Mouse (Mus musculus): Measurements from ENCODE around the gene Dglucy. TPM values are rescaled to one million over a fixed set of nuclear protein-coding genes. Genes with fewer than 3 reads are reported as not detected.

The Dglucy gene
- polyA plus RNA-seq, 1 experiment, result not detected

DNA sequence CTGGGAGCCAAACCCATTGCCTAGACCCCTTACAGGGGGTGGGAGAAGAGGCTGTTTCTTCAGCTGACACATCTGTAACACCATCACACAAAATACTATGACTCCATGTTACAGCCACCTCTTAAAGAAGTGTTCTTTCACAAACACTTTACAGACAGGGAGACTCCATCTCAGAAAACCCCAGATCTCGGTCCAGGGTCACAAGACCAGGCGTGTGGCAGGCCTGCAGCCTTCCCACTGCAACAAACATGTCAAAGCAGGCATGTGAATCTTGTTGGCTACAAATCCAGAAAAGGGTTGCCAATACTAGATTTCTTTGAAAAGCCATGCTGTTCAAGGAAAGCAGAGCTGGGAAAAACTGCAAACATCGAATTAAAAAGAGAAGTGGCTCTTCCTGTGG, 162.5 kb downstream of the Dglucy start:
- Histone ChIP-seq H3K4me3 (replicated peaks) (no peak overlapping the region), H3K4me1 (ENCODE audit: control insufficient read depth) (no peaks in the 10 kb centered on the region), H3K9me3 (ENCODE audit: control insufficient read depth, low read length) (no peaks in the 10 kb centered on the region), H3K27me3 (ENCODE audit: control insufficient read depth) (no peaks in the 10 kb centered on the region), H3K36me3 (ENCODE audit: control insufficient read depth) (peaks cover 97% of the 10 kb centered on the region)
- TF ChIP-seq GATA1 (IDR thresholded peaks at IDR 0.05; ENCODE audit: low read length) (no peak), TAL1 (IDR thresholded peaks at IDR 0.05; ENCODE audit: low read length) (no peak)

DNA sequence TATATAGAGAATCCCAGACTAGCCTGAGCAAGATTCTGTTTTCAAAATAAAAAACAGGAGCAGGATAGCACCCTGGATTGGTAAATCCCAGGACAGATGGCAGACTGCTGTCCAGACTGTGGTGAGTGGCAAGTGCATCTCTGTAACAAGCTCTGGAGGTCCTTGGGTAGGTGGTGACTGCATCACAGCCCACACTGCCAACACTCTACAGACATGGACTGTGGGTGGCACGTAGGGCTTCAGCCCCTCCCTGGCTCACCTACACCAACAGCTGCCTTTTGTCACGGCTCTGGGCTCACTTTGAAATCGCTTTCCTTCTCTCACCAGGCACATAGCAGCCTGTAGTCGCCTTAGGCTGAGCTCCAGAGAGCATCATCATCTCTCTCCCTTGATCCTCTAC, 164.3 kb downstream of the Dglucy start:
- TF ChIP-seq GATA1 (IDR thresholded peaks at IDR 0.05; ENCODE audit: low read length) (no peak), TAL1 (IDR thresholded peaks at IDR 0.05; ENCODE audit: low read length) (no peak)
- Histone ChIP-seq H3K36me3 (ENCODE audit: control insufficient read depth) (peaks cover 97% of the 10 kb centered on the region), H3K4me3 (replicated peaks) (no peak overlapping the region), H3K4me1 (ENCODE audit: control insufficient read depth) (no peaks in the 10 kb centered on the region), H3K9me3 (ENCODE audit: control insufficient read depth, low read length) (no peaks in the 10 kb centered on the region), H3K27me3 (ENCODE audit: control insufficient read depth) (no peaks in the 10 kb centered on the region)

DNA sequence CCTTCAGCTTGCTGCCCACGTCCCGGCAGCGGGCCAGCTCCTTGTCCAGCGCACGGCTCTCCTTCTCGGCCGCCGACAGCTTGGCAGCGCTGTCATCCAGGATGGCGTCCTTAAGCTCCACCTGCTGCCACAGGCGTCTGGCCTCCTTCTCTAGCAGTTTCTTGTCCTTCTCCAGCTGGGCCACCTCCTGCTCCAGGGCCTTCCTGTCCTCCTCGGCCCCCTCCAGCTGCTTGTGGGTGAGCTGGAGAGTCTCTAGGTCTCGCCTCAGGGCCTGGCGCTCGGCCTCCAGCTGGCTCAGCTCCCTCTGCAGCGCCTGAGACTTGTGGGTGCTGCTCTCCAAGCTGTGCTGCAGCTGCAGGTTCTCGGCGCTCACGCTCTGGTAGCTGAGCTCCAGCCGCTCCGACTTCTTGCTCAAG, 166.1 kb downstream of the Dglucy start:
- Histone ChIP-seq H3K27me3 (ENCODE audit: control insufficient read depth) (no peaks in the 10 kb centered on the region), H3K36me3 (ENCODE audit: control insufficient read depth) (peaks cover 99% of the 10 kb centered on the region), H3K4me3 (replicated peaks) (no peak overlapping the region), H3K9me3 (ENCODE audit: control insufficient read depth, low read length) (no peaks in the 10 kb centered on the region), H3K4me1 (ENCODE audit: control insufficient read depth) (no peaks in the 10 kb centered on the region)
- TF ChIP-seq GATA1 (IDR thresholded peaks at IDR 0.05; ENCODE audit: low read length), result no peak

DNA sequence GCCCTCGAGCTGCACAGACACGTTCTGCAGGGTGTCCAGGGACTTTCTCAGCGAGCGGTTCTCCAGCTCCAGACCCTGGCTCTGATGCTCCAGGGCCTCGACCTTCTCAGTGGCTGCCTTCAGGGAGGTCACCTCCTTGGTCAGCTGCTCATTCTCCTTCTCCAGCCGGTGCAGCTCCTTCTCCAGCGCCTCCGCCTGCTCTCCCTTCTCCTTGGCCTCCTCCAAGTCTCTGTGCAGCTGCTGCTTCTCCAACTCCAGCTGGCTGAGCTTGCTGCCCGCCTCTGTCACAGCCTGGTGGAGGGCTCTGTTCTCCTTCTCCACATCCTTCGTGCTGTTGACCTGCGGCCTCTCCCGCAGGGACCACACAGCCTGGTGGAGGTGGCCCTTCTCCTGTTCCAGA, 166.6 kb downstream of the Dglucy start:
- H3K27me3 ChIP-seq (ENCODE audit: control insufficient read depth), result no peaks in the 10 kb centered on the region
- H3K36me3 ChIP-seq (ENCODE audit: control insufficient read depth), result peaks cover 99% of the 10 kb centered on the region

DNA sequence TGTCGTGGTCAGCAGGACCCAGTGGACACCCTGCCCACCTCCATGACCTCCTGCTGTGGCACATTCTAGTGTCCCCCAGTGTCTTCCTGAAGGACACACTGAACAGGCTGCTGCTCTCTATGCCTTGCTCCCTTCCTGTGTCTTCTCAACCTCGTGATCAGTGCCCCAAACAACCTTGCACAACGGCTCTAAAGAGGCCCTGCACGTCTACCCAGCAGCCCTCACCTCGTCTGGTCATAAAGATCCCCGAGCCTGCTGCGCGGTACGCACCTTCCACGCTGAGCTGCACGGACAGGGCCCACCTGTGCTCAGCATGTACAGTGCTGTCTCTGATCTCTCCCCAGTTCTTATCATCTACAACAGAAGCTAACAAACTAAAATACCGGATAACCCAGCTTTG, 167.1 kb downstream of the Dglucy start:
- TF ChIP-seq GATA1 (IDR thresholded peaks at IDR 0.05; ENCODE audit: low read length) (no peak), TAL1 (IDR thresholded peaks at IDR 0.05; ENCODE audit: low read length) (no peak)
- H3K36me3 ChIP-seq (ENCODE audit: control insufficient read depth), result peaks cover 97% of the 10 kb centered on the region
- H3K27me3 ChIP-seq (ENCODE audit: control insufficient read depth), result no peaks in the 10 kb centered on the region
- no peak overlapping the region for H3K4me3 ChIP-seq (replicated peaks)
- no peaks in the 10 kb centered on the region for H3K9me3 ChIP-seq (ENCODE audit: control insufficient read depth, low read length)
- no peaks in the 10 kb centered on the region for H3K4me1 ChIP-seq (ENCODE audit: control insufficient read depth)

More for the DNA sequence above, 166.6 kb downstream of the Dglucy start:
- TF ChIP-seq GATA1 (IDR thresholded peaks at IDR 0.05; ENCODE audit: low read length) (no peak), TAL1 (IDR thresholded peaks at IDR 0.05; ENCODE audit: low read length) (no peak)
- no peaks in the 10 kb centered on the region for H3K4me1 ChIP-seq (ENCODE audit: control insufficient read depth)
- H3K9me3 ChIP-seq (ENCODE audit: control insufficient read depth, low read length), result no peaks in the 10 kb centered on the region
- H3K4me3 ChIP-seq (replicated peaks), result no peak overlapping the region

Other genes with a start within 250 kb of the Dglucy start
- gene Rps6ka5, start 52.1 kb upstream of the Dglucy start, polyA plus RNA-seq (2012), result 0.10 and 0.15 TPM in 2 replicates
- gene Gpr68, start 129.1 kb downstream of the Dglucy start, polyA plus RNA-seq (2012), result not detected in 2 replicates
- gene Ccdc88c, start 250.0 kb downstream of the Dglucy start, polyA plus RNA-seq (2012), result 4.8 and 4.9 TPM in 2 replicates

All from erythroblast, embryonic 14.5 days (primary cell).